Mouse (Mus musculus) cerebellum, adult 8-10 months (tissue): ENCODE measurements around the gene Rest.

Experiments used
- DNase-seq: peaks from one replicate; pipeline ENCODE4 v3.0.0; 2022

The Rest gene

DNA sequence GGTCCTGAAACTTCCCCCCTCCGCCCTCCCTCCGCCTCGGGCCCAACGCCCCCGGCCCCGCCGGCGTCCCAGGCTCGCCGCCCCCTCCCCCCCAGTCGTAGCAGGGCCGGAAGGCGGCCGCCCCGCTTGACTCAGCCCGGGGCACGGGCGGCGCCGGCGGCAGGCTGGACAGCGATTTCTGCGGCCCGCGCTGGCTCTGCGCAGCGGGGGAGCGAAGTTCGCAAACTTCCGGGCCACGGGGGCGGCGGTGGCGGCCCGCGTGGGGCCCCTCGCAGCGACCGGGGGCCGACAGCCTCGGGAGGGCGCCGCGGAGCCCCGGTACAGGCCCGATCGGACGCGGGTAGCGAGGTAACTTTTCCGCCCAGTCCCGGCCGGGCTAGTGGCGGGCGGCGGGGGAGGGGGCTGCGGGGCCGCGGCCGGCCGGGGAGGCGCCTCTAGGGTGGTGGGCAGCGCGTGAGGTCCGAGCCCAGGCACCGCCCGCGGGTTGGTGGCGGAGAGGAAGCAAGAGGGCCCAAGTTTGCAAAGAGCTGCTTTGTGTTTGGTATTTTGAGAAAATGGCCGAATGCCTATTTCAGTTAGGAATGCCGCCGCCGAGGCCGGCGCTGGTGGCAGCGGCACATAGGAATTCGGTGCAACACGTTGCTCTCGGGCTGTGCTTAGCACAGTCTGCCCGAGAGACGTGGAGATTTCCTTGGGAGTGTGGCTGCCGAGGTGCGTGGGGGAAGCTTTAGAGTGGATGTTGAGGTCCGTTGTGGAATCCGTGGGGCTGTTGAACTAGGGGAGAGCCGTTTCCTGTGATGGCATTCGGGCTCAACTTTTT, 985 bp downstream of the Rest start:
- DNase-seq: peak; percentile 7

DNA sequence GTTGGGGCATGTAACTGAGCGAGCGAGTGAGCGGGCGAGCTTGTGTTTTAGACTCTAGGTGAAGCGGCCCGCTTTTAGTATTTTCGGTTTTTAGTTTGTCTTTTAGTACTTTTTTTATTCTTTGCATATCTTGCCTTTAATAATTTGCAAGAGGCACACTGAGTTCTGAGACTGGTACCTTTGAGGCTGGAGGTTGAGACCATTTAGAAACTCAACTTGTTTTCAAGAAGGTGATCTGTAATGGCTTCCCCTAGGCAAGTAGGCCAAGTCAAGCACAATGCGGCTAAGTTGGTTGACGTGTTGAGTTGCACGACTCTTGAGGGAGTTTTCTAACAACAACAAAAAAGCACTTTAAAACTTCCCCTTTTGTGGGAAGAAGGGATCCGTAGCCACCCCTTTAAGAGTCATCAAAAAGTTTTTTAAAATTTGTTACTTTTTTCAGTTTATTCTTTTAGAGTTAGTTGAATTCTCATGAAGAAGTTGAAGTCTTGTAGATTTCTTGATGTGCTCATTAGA, 1.7 kb downstream of the Rest start:
- no peak for DNase-seq

DNA sequence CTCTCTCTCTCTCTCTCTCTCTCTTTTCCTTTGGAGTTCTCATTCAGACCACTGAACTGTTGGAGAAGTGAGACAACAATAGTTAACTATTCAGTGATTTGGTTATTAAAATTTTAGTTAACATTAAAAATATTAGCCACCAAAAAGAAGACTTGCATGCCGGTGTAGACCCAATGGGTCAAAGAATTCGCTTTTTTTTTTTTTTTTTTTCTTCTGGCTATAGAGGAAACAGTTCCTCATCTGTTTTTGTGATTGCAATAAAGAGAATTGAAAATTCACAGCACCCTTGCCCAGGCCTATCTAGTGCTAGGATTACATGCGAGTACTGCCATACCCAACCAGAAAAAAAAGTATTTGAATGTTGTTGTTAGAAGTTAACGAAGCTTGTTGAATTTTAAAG, 2.1 kb downstream of the Rest start:
- DNase-seq: no peak

DNA sequence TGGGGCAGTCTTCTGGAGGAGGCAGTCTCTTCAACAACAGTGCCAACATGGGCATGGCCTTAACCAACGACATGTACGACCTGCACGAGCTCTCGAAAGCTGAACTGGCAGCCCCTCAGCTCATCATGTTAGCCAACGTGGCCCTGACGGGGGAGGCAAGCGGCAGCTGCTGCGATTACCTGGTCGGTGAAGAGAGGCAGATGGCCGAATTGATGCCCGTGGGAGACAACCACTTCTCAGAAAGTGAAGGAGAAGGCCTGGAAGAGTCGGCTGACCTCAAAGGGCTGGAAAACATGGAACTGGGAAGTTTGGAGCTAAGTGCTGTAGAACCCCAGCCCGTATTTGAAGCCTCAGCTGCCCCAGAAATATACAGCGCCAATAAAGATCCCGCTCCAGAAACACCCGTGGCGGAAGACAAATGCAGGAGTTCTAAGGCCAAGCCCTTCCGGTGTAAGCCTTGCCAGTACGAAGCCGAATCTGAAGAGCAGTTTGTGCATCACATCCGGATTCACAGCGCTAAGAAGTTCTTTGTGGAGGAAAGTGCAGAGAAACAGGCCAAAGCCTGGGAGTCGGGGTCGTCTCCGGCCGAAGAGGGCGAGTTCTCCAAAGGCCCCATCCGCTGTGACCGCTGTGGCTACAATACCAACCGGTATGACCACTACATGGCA, 2.8 kb downstream of the Rest start:
- no peak for DNase-seq

DNA sequence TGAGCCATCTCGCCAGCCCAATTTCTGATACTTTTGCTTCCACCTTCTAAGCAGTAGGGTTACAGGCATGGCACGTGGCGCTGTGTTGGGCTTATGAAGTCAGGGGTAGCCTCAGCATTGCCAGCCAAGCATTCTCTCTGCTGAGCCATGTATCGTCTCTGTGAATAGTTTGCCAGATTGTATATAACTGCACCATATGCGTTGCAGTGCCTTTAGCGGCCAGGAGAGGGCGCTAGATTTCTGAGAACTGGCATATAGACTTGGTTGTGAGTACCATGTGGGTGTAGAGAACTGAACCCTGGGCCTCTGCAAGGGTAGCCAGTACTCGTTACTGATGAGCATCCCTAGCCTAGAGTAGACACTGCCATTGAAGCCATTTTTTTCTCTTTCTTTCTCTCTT, 4.1 kb downstream of the Rest start:
- DNase-seq: no peak

DNA sequence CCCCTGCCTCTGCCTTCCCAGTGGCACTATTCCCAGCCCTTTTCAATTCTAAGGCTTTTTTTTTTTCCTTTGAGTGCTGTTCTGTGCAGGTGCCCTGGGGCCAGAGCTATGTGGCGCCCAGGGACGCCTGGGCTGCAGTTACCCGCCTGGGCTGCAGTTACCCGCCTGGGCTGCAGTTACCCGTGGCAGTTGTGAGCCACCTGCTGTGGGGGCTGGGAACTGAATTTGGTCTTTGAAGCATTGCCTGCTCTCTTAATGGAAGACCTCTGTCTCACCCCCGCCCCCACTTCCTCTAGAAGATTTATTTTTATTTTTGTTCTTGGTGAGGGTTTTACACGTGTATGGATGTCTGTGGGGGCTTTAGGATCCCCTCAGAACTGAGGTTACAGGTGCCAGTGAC, 7.9 kb downstream of the Rest start:
- no peak for DNase-seq

DNA sequence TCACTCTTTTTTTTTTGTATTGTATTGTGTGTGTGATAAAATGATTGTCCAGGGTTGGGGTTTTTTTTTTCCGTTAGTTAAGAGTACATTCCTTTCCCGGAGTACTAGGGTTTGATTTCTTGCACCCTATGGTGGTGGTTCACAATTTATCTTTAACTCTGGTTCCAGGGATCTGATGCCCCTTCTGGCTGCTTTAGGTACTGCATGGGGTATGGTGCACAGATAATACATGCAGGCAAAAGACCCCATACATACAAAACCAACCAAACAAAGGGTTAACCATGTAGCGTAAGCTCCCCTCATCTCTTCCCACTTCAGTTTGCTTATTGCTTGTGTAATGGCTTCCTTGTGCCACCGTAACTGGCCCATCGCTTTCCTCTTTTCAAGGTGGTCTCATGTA, 10.7 kb downstream of the Rest start:
- DNase-seq: no peak

DNA sequence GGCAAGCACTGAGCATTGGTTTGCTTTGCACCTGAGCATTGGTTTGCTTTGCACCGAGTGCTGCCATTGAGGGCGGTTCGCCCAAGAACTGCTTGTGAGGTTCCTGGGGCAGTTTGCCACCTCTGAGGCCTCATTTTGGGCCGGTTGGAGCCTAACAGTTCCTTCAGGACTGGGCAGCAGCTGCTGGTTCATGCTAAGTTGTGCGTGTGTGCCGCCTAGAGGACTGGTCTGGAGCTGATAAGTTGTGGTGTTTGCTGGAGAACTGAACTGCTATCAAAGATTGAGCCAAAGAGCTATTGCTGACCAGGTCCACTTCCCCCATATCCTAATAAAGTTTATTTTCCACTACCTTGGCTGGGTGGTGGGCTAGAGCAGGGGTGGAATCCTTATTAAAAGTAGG, 11.9 kb downstream of the Rest start:
- no peak for DNase-seq

DNA sequence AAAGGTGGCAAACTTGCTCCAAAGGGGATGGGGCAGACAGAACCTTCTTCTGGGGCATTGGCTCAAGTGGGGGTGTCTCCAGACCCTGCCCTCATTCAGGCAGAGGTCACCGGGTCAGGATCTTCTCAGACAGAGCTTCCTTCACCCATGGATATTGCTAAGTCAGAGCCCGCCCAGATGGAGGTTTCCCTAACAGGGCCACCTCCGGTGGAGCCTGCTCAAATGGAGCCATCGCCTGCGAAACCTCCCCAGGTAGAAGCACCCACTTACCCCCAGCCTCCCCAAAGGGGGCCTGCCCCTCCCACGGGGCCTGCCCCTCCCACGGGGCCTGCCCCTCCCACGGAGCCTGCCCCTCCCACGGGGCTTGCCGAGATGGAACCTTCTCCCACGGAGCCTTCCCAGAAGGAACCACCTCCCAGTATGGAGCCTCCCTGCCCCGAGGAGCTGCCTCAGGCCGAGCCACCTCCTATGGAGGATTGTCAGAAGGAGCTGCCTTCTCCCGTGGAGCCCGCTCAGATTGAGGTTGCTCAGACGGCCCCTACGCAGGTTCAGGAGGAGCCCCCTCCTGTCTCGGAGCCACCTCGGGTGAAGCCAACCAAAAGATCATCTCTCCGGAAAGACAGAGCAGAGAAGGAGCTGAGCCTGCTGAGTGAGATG, 16.4 kb downstream of the Rest start:
- peak; percentile 5 for DNase-seq

DNA sequence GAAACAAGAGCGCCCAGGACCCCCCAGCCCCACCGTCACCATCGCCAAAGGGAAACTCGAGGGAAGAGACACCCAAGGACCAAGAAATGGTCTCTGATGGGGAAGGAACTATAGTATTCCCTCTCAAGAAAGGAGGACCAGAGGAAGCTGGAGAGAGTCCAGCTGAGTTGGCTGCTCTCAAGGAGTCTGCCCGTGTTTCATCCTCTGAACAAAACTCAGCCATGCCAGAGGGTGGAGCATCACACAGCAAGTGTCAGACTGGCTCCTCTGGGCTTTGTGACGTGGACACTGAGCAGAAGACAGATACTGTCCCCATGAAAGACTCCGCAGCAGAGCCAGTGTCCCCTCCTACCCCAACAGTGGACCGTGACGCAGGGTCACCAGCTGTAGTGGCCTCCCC, 17.0 kb downstream of the Rest start:
- DNase-seq: peak; percentile 20

DNA sequence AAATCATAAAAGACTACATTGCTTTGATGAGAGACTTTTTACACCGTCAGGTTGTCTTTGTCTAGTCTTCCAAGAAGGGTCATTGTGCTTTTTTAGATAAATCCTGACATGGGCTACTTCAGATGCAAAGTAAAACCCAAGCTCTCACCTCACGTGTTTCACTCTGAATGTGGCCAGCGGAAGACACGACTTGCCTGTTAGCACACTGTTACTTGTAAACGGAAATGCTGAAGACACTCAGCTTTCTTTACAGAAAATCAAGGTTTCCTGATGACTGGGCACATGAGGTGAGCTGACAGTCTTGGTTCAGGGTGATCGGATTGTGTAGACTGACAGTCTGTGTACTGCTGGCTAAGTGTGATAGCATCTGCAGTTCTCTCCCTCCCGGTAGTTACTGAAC, 20.4 kb downstream of the Rest start:
- no peak for DNase-seq

DNA sequence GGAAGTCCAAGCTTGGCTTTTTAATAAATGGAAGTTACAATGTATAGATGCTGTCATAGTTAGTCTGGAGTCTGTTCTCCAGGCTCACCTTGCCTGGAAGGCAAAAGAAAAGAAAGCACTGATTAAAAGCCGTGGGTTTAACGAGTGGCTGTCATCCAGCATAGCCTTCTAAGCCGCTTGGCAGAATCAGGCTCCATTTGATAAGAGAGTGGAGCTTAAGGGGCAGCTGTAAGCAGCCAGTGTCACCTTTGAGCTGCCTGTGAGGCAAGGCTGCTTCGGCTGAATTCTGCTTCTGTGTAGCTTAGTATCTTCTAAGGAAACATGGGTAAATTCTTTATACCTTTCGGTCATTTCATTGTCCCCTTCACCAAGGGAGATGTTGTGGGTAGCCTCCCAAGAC, 21.6 kb downstream of the Rest start:
- no peak for DNase-seq

DNA sequence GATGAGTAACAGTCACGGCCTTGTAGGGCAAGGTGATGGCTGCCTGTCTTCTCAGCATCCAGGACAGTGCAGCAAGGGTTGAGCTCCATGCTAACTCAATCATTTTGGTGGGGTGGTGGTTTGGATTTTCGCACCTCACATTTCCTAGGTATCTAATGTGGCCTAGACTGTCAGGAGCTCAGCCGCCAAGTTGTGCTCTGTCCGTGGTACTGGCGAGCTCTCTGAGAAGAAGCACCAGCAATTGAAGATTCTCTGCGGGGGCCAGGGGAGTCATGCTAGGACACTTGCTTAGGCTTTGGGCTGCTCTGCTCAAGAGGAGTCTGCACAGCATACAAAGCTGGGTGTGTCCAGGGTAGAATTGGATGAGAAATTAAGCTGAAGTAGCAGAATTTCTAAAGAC, 22.6 kb downstream of the Rest start:
- DNase-seq: no peak

DNA sequence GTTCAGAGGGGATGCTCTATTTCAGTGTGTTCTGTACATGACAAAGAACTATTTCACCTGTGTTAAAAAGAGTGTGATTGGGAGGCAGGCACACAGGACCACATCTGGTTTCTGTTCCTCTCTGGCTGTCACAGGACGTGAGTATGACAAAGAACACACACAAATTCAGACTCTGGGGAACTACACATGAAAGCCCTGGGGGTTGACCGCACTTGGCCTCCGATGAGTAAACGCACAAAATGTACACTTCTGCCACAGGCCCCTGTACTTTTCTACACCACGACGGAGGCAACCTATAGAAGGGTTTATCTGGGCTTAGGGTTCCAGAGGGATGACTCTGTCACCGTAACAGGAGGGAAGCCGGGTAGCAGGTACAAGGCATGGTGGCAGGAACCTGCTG, 24.4 kb downstream of the Rest start:
- no peak for DNase-seq

DNA sequence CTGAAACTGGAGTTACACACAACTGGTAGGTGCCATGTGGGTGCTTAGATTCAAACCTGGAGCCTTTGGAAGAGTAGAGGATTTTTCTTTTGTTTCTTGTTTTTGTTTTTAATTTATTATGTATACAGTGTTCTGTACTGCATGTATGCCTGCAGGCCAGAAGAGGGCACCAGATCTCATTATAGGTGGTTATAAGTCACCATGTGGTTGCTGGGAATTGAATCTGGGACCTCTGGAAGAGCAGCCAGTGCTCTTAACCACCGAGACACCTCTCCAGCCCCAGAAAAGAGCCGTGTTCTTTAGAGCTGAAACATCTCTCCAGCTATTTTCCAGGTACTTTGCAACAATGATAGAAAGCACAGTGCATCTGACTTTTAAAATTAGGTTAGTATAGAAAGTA, 25.3 kb downstream of the Rest start:
- no peak for DNase-seq

DNA sequence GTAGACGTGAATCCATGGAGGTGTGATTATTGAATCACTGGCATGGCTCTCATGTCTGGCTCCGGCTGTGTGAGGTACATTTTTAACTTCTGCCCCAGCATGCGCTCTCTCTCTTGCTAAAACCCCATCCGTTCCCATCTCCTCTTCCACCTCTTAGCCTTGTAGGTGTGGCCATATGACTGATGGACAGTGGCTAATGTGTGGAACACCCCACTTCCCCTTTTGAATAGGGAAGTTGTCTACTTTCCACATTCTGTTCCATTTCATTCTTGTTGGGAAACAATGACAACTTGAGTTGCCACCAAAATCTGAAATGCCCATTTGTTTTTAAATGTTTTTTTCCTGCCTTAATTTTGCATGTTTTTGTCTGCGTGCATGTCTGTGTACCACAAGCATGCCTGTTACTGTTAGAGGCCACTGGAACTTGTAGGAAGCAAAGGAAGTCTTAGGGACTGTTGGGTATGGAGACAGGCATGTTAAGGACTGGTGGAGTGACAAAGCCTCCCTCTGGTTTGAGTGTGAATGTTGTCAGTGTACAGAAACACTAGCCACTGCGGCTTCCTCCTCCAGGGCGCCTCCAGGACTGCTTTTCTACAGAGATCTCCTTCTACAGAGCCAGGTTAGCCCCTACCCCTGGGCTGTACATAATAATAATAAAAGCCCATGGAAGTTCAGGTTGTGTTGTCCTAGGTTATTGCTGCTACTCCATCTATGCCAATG, 27.7 kb downstream of the Rest start:
- DNase-seq: no peak

DNA sequence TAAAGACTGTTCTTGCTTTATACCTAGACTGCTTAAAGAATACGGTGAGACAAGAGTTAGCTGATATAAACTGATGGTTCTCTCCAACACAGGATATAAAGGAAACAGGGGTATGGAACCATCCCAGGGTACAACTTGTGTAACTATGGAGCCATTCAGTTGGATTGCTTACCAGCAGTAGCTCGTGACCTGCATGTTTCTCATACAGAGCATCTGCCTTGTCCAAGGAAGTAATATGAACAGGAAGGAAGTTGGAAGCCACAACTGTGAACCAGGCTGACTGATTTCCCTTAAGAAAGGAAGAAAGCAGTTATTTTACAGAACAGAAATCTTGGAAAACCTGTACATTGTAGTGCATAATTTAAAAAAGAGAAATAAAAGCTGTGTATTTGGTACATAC, 34.2 kb downstream of the Rest start:
- DNase-seq: no peak

DNA sequence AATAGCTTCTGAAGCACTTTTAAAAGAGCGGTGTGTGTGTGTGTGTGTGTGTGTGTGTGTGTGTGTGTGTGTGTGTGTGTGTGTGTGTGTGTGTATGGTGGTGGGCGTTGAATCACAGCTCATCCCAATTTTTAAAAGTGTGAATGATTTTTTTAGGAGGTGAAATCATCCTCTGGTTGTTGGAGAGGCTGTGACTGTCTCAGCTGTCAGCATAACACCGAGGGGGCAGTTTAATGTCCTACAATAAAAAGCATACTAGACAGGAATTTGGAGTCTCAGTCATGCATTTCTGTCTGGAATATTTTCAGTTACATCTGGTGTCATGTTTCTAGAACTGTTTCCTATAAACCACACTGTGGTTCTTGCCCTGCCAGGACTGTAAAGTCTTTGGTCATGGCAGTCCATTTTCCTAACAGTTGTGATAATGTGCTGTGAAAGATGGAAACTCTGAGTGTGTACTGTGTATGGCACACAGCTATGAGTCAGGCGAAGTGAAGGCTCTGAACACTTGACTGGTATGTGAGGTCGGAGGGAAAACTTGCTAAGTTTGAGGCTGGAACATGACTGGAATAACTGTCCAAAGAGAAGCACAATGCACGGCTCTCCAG, 36.1 kb downstream of the Rest start:
- DNase-seq: no peak

DNA sequence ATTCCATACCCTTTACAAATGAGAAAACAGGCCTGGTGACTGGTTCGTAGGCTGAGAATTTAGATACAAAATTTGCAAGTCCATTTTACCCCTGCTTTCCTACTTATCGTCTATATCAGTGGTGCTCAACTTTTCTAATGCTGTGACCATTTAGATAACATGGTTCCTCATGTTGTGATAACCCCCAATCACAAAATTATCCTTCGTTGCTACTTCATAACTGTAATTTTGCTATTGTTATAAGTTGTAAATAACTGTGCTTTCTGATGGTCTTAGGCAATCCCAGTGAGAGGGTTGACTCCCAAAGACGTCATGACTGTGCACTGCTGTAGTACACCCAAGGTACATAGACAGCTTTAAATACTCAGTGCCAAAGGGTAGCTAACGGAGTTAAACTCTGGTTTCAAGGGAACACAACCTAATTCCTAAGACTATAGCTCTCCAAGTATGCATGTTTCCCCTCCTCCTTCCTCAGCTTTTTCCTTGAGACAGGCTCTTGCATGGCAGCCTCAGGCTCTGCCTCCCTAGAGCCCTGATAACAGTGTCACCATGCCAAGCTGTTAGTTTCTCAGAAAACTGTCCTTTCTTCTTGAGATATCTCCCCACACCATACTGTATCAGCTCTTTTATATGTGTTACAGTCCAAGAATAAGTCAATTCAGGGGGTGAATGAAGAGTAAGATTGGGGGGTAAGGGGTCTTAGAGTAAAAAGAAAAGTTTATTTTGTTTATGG, 42.7 kb downstream of the Rest start:
- no peak for DNase-seq

DNA sequence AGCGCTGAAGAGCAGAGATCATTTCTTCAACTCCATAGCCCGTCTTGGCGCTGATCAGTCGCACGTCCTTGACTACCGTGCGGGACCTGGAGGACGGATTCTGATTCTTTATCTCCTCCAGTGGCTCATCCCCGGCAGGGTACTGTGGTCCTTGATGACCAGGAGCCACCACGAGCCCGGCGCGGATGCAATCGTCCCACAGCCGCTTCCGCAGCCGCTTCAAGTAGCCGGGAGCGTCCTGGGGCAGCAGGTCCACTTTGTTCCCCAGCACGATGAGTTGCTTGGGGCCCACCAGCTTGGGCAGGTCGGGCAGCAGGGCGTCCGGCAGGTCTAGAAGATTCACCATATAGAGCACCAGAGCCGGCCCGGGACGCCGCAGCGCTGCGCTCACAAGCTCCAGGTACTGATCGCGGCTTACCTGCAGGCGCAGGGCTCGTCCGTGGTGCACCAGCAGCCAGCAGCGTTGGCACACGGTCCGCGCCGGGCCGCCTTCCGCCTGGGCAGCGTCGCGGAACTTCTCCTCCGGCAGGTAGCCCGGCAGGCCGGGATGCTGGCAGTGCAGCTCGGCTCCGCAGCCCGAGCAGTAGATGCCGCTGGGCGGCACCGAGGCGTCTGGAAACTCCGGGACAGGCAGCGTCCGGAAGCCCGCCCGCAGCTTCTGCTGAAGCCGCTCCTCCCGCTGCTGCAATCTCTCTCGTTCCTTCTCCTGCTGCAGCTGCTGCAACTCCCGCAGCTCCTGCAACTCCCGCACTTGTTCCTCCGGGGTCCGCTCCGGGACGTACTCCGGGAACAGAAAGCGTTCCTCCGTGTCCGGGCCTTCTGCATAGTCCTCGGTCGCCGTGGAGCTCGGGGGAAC, 44.0 kb downstream of the Rest start:
- DNase-seq: peak; percentile 48
